Mouse (Mus musculus) megakaryocyte, embryonic 14.5 days (primary cell): ENCODE data around the gene Slc5a10.

Experiments used
- FLI1 ChIP-seq: IDR thresholded peaks from 2 replicates; pipeline ENCODE4 v1.6.1; 2012; ENCODE audit warnings: low read length, inconsistent platforms, mixed read lengths
- GATA1 ChIP-seq: IDR thresholded peaks from 3 replicates; pipeline ENCODE4 v1.6.1; 2012; ENCODE audit warnings: mixed read lengths, low read length, inconsistent platforms, borderline replicate concordance

DNA sequence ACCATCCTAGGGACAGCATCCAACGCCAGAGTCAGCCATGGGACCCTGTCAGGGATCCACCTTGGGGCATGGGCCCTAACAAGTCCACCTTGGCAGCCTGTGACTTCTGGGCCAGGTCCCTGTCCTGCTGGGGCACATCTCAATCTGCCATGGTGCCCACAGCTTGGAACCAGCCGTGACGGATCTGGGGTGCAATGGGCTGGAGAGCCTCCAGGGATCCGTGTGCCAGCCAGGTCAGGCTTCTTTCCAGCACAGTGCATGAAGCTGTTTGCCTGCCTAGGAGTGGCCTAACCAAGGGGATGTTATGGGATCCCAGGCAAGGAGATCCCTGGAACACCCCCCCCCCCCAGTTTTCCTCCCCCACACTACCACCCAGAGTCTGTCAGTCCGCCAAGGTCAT is 27.6 kb downstream of the Slc5a10 start:
- no peak for TF ChIP-seq GATA1
- TF ChIP-seq FLI1, result no peak
